Mouse (Mus musculus) A20 (cell line): ENCODE data around the gene H2-Ab1.
A peak's percentile ranks its signal among the peaks of the same experiment; 100 is the strongest.

Experiments
- DNase-seq: peaks from one replicate; pipeline ENCODE4 v3.0.0-alpha.2; 2011; ENCODE audit warnings: low read depth, low spot score

Gene H2-Ab1

GRCm38 (mm10) chr17:34285371-34285770 lies 27.9 kb downstream of the H2-Ab1 start:
- no peak for DNase-seq

- peak; percentile 62 for DNase-seq
These were observed 28.4 kb downstream of the H2-Ab1 start for GRCm38 (mm10) chr17:34285848-34286247.

DNA sequence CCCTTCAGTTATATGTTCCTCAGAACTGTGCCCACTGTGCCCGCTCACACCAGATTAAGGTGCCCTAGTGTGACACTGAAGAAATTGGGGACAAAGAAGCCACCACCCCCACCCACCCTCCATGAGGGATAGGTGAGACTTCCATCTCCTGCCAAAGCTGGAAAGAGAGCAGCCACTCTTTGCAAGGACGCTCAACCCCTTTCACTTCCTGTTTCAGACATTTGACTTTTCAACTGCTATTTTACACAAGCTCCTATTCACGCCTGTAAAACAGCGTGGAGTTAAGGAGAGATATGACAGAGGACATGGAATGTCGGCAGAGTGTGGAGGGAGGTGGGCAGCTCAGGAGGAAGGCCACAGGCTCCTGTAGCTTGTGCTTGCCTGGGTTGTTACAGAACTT lies 29.0 kb downstream of the H2-Ab1 start:
- no peak for DNase-seq

- DNase-seq: peak; percentile 79
These were observed 29.5 kb downstream of the H2-Ab1 start for GRCm38 (mm10) chr17:34286999-34287398.

DNA sequence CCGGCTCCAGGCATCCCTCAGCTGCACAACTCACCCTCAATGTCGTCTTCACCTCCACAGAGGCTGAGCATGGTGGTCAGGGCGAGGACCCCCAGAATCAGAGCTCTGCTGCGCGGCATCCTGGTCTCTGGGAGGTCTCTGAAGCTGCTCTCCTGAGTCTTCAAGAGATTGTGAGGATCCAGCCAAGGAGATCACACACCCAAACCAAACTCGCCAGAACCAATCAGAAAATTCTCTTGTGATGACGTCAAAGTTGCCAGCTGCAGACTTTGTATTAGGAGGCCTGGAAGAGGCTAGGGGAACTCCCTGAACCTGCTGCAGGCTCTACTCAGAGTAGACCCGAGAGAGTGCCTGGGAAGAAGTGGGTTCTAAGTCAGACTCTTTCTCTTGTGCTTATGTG lies 30.2 kb downstream of the H2-Ab1 start, which contains the start of gene H2-Aa:
TSS of gene H2-Aa (minus strand) at position 176 of the 400 bp plus-strand sequence.
- DNase-seq: peak; percentile 92

- no peak for DNase-seq
These were observed 30.6 kb downstream of the H2-Ab1 start for GRCm38 (mm10) chr17:34288131-34288530.

- peak; percentile 94 for DNase-seq
These were observed 34.1 kb downstream of the H2-Ab1 start for GRCm38 (mm10) chr17:34291609-34292008.

GRCm38 (mm10) chr17:34292570-34292969 lies 35.1 kb downstream of the H2-Ab1 start:
- DNase-seq: peak; percentile 52

GRCm38 (mm10) chr17:34293533-34293932 lies 36.0 kb downstream of the H2-Ab1 start:
- DNase-seq: peak; percentile 94

- DNase-seq: peak; percentile 46
These were observed 36.8 kb downstream of the H2-Ab1 start for GRCm38 (mm10) chr17:34294249-34294648.

DNA sequence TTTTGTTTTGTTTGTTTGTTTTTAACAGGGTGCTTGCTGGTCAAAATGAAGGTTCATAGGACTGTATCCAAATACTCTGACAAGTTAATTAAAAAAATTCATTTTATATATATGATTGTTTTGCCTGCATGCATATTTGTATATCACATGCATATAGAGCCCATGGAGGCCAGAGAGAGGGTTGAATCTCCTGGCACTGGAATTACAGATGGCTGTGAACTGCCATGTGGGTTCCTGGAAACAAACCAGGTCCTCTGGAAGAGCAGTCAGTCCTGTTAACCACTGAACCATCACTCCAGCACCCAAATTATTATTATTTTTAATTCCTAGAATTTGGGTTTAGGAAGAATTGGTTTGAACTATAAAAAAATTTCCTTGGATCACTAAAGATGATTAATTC lies 37.8 kb downstream of the H2-Ab1 start:
- no peak for DNase-seq

DNA sequence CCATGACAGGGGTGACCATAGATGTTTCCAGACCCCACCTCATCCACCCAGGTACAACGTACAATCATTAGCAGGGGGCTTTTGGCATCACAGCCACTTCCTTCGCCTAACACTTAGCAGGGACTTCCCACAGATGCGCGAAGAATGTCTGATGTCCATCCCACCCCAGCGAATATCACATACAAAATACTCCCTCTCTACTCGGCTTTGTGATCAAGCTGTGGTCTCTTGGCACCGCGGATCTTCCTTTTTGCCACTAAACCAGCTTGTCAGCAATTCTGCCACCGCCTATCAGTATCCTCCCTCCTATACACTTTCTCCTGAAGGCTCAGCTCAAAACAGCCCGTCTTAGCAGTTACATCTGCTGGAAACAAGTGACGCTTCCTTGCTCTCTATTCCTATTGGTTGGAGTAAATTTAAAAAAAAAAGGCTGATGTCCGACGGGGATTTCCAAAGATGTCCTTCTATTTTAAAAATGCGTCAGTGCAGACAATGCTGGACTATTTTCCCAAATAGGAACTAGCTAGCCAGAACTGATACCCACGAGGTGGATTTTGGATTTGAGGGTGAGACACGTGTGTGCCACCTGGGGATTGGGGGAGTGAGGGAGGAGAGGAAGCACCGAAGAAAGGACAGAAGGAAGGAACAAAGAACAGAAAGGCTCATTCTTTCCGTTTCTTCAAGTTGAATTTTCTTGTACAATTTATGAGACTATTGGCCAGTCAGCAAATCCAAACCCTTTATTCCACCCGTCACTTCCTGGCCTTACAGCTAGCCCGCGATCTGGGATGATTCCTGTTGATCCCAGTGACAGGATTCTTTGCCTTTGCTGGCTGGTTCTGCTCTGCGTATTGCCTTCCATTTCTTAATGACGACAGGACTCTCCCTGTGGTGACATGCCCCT lies 38.7 kb downstream of the H2-Ab1 start:
- peak; percentile 96 for DNase-seq

- peak; percentile 91 for DNase-seq
These were observed 41.9 kb downstream of the H2-Ab1 start for GRCm38 (mm10) chr17:34299356-34299755.

- peak; percentile 79 for DNase-seq
These were observed 42.6 kb downstream of the H2-Ab1 start for GRCm38 (mm10) chr17:34300071-34300470.

- peak; percentile 94 for DNase-seq
These were observed 43.4 kb downstream of the H2-Ab1 start for GRCm38 (mm10) chr17:34300691-34301566.

GRCm38 (mm10) chr17:34301670-34302190 lies 44.2 kb downstream of the H2-Ab1 start:
- DNase-seq: peak; percentile 57

GRCm38 (mm10) chr17:34303789-34304188 lies 46.3 kb downstream of the H2-Ab1 start:
- no peak for DNase-seq

GRCm38 (mm10) chr17:34304751-34305150 lies 47.3 kb downstream of the H2-Ab1 start:
- peak; percentile 96 for DNase-seq

DNA sequence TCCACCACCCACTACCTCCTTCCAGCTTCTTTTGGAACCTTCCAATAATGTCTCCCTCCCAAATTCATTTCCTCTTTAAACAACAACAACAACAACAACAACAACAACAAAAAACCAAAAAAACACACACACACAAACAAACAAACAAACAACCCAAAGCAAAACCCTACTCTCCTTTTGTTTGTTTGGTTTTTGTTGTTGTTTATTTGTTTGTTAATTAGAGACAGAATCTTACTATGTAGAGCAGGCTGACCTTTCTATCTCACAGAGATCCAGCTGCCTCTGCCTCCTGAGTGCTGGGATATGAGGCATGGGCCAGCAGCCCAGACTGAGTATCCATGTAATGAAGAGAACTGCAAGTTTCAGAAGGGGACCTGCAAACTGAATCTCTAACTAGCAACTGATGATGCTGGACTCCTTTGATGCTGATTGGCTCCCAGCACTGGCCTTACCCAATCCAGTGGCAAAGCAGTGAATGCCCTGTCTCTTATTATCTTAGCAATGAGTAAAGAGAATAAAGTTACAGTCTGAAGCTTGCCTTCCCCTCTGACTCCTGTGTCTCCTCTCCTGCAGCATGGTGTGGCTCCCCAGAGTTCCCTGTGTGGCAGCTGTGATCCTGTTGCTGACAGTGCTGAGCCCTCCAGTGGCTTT lies 48.0 kb downstream of the H2-Ab1 start, which contains the start of gene H2-Eb1:
TSS of gene H2-Eb1 (plus strand) at position 488 of the 651 bp plus-strand sequence.
- peak; percentile 96 for DNase-seq

DNA sequence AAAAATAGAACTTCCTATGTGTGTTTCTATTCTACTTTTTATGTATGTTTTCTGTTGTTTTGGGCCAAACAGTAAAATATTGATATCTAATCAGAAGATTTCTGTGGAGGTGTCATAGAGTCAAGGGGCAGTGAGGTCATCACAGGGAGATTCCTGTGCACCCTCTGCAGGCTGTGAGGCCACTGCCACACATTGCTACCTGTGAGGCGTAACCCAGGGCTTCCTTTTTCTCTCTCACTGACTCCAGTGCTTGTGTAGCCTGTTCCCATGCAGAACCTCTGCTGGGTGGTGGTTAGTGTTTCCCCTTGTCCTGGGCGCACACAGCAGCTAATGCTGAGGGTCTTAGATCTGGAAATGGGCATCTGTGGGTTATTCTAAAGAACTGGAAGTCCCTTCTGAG lies 48.9 kb downstream of the H2-Ab1 start:
- DNase-seq: peak; percentile 87

DNA sequence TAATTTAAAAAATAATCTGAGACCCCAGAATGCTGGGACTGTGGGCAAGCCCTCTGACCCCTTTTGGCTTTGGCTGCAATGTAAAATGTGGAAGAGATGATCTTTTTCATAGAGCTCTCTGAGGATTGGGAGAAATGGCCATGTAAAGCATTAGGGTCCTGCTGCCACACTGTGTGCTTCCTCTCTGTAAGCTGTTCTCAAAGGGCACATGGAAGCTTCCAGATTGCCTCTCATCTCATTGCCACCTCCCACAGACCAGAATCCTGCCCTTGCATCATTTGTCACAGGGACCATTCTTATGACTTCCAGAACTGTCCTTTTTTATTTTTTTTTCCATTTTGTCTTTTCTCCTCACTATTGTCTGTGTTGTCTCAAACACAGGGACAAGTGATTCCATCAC lies 49.7 kb downstream of the H2-Ab1 start:
- DNase-seq: no peak
